Mouse (Mus musculus): ENCODE measurements around the gene Olfr1025-ps1. TPM values are rescaled to one million over a fixed set of nuclear protein-coding genes. Genes with fewer than 3 reads are reported as not detected.

The Olfr1025-ps1 gene
- polyA plus RNA-seq (2017; shearing (Covaris generic)), result not detected

DNA sequence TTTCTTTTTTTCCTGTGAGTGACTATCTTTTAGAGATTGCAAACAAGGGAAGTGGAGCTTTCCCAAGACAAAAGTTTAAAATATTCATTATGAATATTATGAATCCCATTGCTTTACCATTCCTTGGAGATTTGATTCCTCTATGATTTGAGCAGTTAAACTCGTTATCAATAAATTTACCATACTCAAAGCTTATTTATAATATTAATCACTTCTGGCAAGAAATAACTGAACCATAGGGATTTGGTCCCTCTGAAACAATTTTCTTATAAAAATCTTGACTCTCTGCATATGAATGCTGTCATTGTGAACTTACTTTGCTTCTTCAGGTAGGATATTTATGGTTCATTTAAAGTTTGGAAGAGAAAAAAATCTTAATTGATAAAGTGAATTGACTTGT lies at the start of gene Olfr1025-ps1:
Olfr1025-ps1 (plus strand) TSS at position 301 of the 400 bp plus-strand sequence.

DNA sequence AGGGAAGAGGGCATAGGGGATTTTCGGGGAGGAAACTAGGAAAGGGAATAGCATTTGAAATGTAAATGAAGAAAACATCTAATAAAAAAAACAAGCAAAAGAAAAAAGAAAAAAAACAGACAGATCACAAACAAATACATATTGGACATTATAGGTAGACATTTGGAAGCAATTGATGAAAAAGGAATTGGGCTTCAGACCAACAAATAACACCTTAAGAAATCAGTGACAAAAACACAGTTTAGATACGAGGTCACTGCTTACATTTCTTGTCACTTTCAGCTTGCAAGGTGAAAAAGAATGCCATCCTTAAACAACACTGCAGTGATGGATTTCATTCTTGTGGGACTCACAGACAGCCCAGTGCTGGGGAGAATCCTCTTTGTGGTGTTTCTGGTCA lies 46.7 kb upstream of the Olfr1025-ps1 start, which contains the start of gene Olfr1022:
Olfr1022 (plus strand) TSS at position 301 of the 400 bp plus-strand sequence.

DNA sequence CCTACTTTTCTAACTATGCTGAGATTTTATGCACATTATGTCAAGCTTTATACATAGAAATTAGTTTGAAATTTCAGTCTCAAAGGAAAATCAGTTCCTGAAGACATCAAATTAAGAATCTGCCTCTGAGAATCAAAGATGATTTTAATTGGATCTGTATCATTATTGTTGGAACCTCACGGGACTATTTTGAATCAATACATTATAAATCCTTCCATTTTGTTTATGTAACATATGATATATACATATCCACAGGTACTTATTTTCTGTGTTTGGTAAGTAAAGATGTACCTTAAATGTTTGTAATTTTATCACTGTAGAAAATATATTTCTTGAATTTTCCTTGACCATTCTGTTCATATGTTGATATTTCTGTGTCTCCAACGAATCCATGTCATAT lies 29.7 kb upstream of the Olfr1025-ps1 start, which contains the start of gene Olfr1023:
Olfr1023 (plus strand) TSS at position 301 of the 400 bp plus-strand sequence.

DNA sequence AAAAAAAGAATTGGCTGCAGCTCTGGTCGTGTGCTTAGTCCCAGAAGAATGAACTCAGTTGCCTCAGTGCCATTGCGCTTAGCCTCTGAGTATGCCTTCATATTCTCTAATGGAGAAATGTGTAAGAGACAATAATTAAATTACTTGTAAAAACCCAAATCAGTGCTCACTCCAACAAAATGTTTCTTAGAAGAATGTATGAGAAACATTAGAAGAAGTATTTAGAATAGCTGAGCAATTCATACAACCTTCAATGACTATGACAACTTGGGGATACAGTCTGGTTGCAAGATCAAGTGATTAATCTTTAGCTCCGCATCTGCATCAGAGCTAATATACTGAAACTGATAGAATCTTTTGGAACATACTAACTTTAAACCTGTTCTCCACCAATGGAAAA lies 10.0 kb upstream of the Olfr1025-ps1 start, which contains the start of gene Olfr1024:
Olfr1024 (minus strand) TSS at position 101 of the 400 bp plus-strand sequence.

DNA sequence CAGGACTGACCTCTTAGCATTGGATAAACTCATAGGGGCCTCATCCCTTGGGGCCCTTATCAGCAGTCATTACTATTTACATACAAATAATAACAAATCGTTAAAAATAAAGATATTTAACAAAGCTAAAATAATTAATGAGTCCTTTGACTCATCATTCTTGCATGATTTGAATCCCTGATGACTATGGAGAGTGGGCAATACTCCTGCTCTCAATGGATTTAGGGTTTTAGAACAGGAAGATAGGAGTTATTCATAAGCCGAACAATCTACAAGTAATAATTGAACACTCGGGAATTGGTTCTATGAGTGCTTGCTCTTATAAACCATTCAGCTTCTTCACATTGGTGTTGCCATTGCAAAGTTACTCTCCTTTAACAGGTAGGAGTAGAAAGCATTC lies 6.3 kb downstream of the Olfr1025-ps1 start, which contains the start of gene Olfr1026:
Olfr1026 (plus strand) TSS at position 301 of the 400 bp plus-strand sequence.

DNA sequence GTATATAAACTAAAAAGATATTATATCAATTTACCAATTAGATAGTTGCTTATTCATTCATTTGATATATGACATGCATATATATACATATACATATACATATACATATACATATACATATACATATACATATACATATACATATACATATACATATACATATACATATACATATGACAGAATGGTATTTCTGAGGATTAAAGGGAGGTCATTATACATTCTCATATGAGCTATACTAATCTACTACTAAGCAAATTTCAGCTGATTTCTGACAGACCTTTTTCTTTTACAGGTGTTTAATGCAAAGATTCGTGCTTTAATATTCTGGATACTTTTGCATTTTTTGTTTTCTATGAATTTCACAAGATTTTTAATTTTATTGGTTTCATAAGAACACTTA lies 35.1 kb downstream of the Olfr1025-ps1 start, which contains the start of gene Olfr1028:
Olfr1028 (plus strand) TSS at position 301 of the 400 bp plus-strand sequence.

Other genes starting within 250 kb of the Olfr1025-ps1 start
- not detected for gene Olfr1006, start 236.4 kb upstream of the Olfr1025-ps1 start, polyA plus RNA-seq (2017; shearing (Covaris generic))
- not detected for gene Olfr1008, start 225.8 kb upstream of the Olfr1025-ps1 start, polyA plus RNA-seq (2017; shearing (Covaris generic))
- gene Olfr1009, start 199.8 kb upstream of the Olfr1025-ps1 start, polyA plus RNA-seq (2017; shearing (Covaris generic)), result not detected
- gene Olfr1012, start 152.4 kb upstream of the Olfr1025-ps1 start, polyA plus RNA-seq (2017; shearing (Covaris generic)), result not detected
- gene Olfr1013, start 148.1 kb upstream of the Olfr1025-ps1 start, polyA plus RNA-seq (2017; shearing (Covaris generic)), result not detected
- not detected for gene Olfr1014, start 142.5 kb upstream of the Olfr1025-ps1 start, polyA plus RNA-seq (2017; shearing (Covaris generic))
- not detected for gene Olfr1015, start 133.2 kb upstream of the Olfr1025-ps1 start, polyA plus RNA-seq (2017; shearing (Covaris generic))
- gene Olfr1016, start 112.6 kb upstream of the Olfr1025-ps1 start, polyA plus RNA-seq (2017; shearing (Covaris generic)), result not detected
- gene Olfr1018, start 96.7 kb upstream of the Olfr1025-ps1 start, polyA plus RNA-seq (2017; shearing (Covaris generic)), result not detected
- gene Olfr1019, start 69.7 kb upstream of the Olfr1025-ps1 start, polyA plus RNA-seq (2017; shearing (Covaris generic)), result not detected
- gene Olfr1020, start 68.2 kb upstream of the Olfr1025-ps1 start, polyA plus RNA-seq (2017; shearing (Covaris generic)), result not detected
- not detected for gene Olfr1022, start 46.6 kb upstream of the Olfr1025-ps1 start, polyA plus RNA-seq (2017; shearing (Covaris generic))
- not detected for gene Olfr1023, start 29.6 kb upstream of the Olfr1025-ps1 start, polyA plus RNA-seq (2017; shearing (Covaris generic))
- gene Olfr1024, start 10.1 kb upstream of the Olfr1025-ps1 start, polyA plus RNA-seq (2017; shearing (Covaris generic)), result not detected
- gene Olfr1026, start 6.4 kb downstream of the Olfr1025-ps1 start, polyA plus RNA-seq (2017; shearing (Covaris generic)), result not detected
- not detected for gene Olfr1028, start 35.2 kb downstream of the Olfr1025-ps1 start, polyA plus RNA-seq (2017; shearing (Covaris generic))
- gene Olfr1029, start 58.7 kb downstream of the Olfr1025-ps1 start, polyA plus RNA-seq (2017; shearing (Covaris generic)), result not detected
- gene Olfr1030, start 64.1 kb downstream of the Olfr1025-ps1 start, polyA plus RNA-seq (2017; shearing (Covaris generic)), result 0.15 TPM
- not detected for gene Olfr1031, start 75.1 kb downstream of the Olfr1025-ps1 start, polyA plus RNA-seq (2017; shearing (Covaris generic))
- gene Olfr1032, start 90.3 kb downstream of the Olfr1025-ps1 start, polyA plus RNA-seq (2017; shearing (Covaris generic)), result not detected
- gene Olfr1033, start 105.4 kb downstream of the Olfr1025-ps1 start, polyA plus RNA-seq (2017; shearing (Covaris generic)), result 13.4 TPM
- not detected for gene Olfr1034, start 130.7 kb downstream of the Olfr1025-ps1 start, polyA plus RNA-seq (2017; shearing (Covaris generic))
- not detected for gene Olfr1036, start 158.8 kb downstream of the Olfr1025-ps1 start, polyA plus RNA-seq (2017; shearing (Covaris generic))
- gene Olfr1037, start 172.2 kb downstream of the Olfr1025-ps1 start, polyA plus RNA-seq (2017; shearing (Covaris generic)), result not detected
- not detected for gene Olfr1039, start 220.7 kb downstream of the Olfr1025-ps1 start, polyA plus RNA-seq (2017; shearing (Covaris generic))
- gene Olfr1040, start 231.5 kb downstream of the Olfr1025-ps1 start, polyA plus RNA-seq (2017; shearing (Covaris generic)), result not detected
- gene Olfr1042, start 246.6 kb downstream of the Olfr1025-ps1 start, polyA plus RNA-seq (2017; shearing (Covaris generic)), result 0.06 TPM

Measured in naive thymus-derived CD4-positive, alpha-beta T cell, adult 5 months (primary cell).